Mouse (Mus musculus): ENCODE data around the gene Clstn3. TPM values are rescaled to one million over a fixed set of nuclear protein-coding genes. Genes with fewer than 3 reads are reported as not detected.
A peak's percentile ranks its signal among the peaks of the same experiment; 100 is the strongest.
"Not testable (repeated sequence)": the region's sequence is repeated elsewhere in the genome, so short reads cannot be mapped to it uniquely, and the experiment has no call there.

The Clstn3 gene
- polyA plus RNA-seq, 1 experiment, result 206 TPM

- no peak for DNase-seq (ENCODE audit: extremely low spot score in 1 of 2, low spot score in 1 of 2)
These were observed 12.6 kb downstream of the Clstn3 start for GRCm38 (mm10) chr6:124451995-124452394.

GRCm38 (mm10) chr6:124449668-124450383 lies 14.8 kb downstream of the Clstn3 start:
- no peak for DNase-seq (ENCODE audit: extremely low spot score in 1 of 2, low spot score in 1 of 2)

- DNase-seq (ENCODE audit: extremely low spot score in 1 of 2, low spot score in 1 of 2), result no peak
These were observed 15.5 kb downstream of the Clstn3 start for GRCm38 (mm10) chr6:124448959-124449667.

GRCm38 (mm10) chr6:124448186-124448852 lies 16.3 kb downstream of the Clstn3 start:
- DNase-seq (ENCODE audit: extremely low spot score in 1 of 2, low spot score in 1 of 2), result peak in 1 of 2 experiments; percentile 52

GRCm38 (mm10) chr6:124447356-124447755 lies 17.2 kb downstream of the Clstn3 start:
- DNase-seq (ENCODE audit: extremely low spot score in 1 of 2, low spot score in 1 of 2), result no peak

GRCm38 (mm10) chr6:124446459-124446858 lies 18.1 kb downstream of the Clstn3 start:
- DNase-seq (ENCODE audit: extremely low spot score in 1 of 2, low spot score in 1 of 2), result no peak

GRCm38 (mm10) chr6:124446024-124446423 lies 18.6 kb downstream of the Clstn3 start:
- DNase-seq (ENCODE audit: extremely low spot score in 1 of 2, low spot score in 1 of 2), result no peak

GRCm38 (mm10) chr6:124443338-124443737 lies 21.3 kb downstream of the Clstn3 start:
- DNase-seq (ENCODE audit: extremely low spot score in 1 of 2, low spot score in 1 of 2), result no peak

- no peak for DNase-seq (ENCODE audit: extremely low spot score in 1 of 2, low spot score in 1 of 2)
These were observed 28.3 kb downstream of the Clstn3 start for GRCm38 (mm10) chr6:124436245-124436644.

- no peak for DNase-seq (ENCODE audit: extremely low spot score in 1 of 2, low spot score in 1 of 2)
These were observed 29.4 kb downstream of the Clstn3 start for GRCm38 (mm10) chr6:124435173-124435572.

GRCm38 (mm10) chr6:124433688-124434324 lies 30.8 kb downstream of the Clstn3 start:
- DNase-seq (ENCODE audit: extremely low spot score in 1 of 2, low spot score in 1 of 2), result no peak

- no peak for DNase-seq (ENCODE audit: extremely low spot score in 1 of 2, low spot score in 1 of 2)
These were observed 33.7 kb downstream of the Clstn3 start for GRCm38 (mm10) chr6:124430784-124431495.

- DNase-seq (ENCODE audit: extremely low spot score in 1 of 2, low spot score in 1 of 2), result no peak
These were observed 34.2 kb downstream of the Clstn3 start for GRCm38 (mm10) chr6:124430379-124430778.

- no peak for DNase-seq (ENCODE audit: extremely low spot score in 1 of 2, low spot score in 1 of 2)
These were observed 36.6 kb downstream of the Clstn3 start for GRCm38 (mm10) chr6:124427791-124428576.

GRCm38 (mm10) chr6:124427289-124427688 lies 37.3 kb downstream of the Clstn3 start:
- DNase-seq (ENCODE audit: extremely low spot score in 1 of 2, low spot score in 1 of 2), result peak; percentile 64 to 72

GRCm38 (mm10) chr6:124426604-124427003 lies 38.0 kb downstream of the Clstn3 start:
- DNase-seq (ENCODE audit: extremely low spot score in 1 of 2, low spot score in 1 of 2), result no peak

- DNase-seq (ENCODE audit: extremely low spot score in 1 of 2, low spot score in 1 of 2), result no peak
These were observed 39.1 kb downstream of the Clstn3 start for GRCm38 (mm10) chr6:124425523-124425922.

- DNase-seq (ENCODE audit: extremely low spot score in 1 of 2, low spot score in 1 of 2), result not testable (repeated sequence)
These were observed 39.6 kb downstream of the Clstn3 start for GRCm38 (mm10) chr6:124425042-124425441.

- DNase-seq (ENCODE audit: extremely low spot score in 1 of 2, low spot score in 1 of 2), result no peak
These were observed 40.5 kb downstream of the Clstn3 start for GRCm38 (mm10) chr6:124424068-124424498.

Data from frontal cortex, adult 2 months (tissue).